8 mouse cellular contexts compared by ENCODE assay signal in the genomic region with DNA sequence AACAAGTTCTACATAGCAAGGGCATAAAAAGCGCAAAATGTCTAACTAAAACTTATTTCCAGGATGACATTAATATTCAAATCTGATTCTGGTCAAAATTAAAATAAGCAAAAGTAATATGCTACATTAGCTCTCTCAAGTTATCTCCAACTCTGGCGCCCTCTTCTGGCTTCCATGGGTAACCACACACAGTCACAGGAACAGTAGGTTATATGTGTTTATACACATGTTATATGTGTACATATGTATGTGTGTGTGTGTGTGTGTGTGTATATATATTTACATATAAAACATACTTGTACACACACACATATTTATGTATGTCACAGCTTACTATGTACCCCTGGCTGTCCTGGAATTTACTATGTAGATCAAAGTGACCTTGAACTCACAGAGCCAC. TPM values are rescaled to one million over a fixed set of nuclear protein-coding genes. Genes with fewer than 3 reads are reported as not detected.
DNase-seq lines count a peak whose midpoint lies in the region; ATAC-seq and TF ChIP-seq lines count a peak whose summit lies in the region.

No protein-coding gene starts in this region.

- no peaks in the 10 kb centered on the region for H3K27me3 ChIP-seq in midbrain, embryonic 15.5 days (replicated peaks)

- intact Hi-C loops in left cerebral cortex, adult 2 months (cut with DNase I) = no loop called here

- no peak overlapping the region for H3K27ac ChIP-seq in left cerebral cortex, adult 2 months
- H3K27ac ChIP-seq in midbrain, embryonic 15.5 days = no peak overlapping the region

- WGBS in midbrain, embryonic 15.5 days = 75% methylated on average over 2 of the region's 2 CpGs

- no peaks in the 10 kb centered on the region for H3K9me3 ChIP-seq in midbrain, embryonic 15.5 days

- DNase-seq in adrenal gland, postnatal 10 days = peak; percentile 53
- no peak for DNase-seq in adrenal gland, adult 2 months
- DNase-seq in left cerebral cortex, adult 2 months (ENCODE audit: extremely low spot score in 1 of 2, low spot score in 2 of 2) = no peak
- no peak for DNase-seq in left cerebral cortex, adult 11 months (ENCODE audit: low spot score)
- peak; percentile 67 for DNase-seq in adipocyte (ENCODE audit: low spot score)
- DNase-seq in frontal cortex, adult 2 months (ENCODE audit: extremely low spot score in 1 of 2, low spot score in 1 of 2) = no peak

- ATAC-seq in granulocyte monocyte progenitor cell, adult 5-6 weeks (replicated peaks; ENCODE audit: poor library complexity, severe bottlenecking) = peak; percentile 84
- peak; percentile 27; the same call in 1 of the 2 replicates for ATAC-seq in midbrain, embryonic 15.5 days (replicated peaks)

- no peak overlapping the region for H3K4me3 ChIP-seq in left cerebral cortex, adult 2 months
- no peak overlapping the region for H3K4me3 ChIP-seq in midbrain, embryonic 15.5 days

- no peaks in the 10 kb centered on the region for H3K4me1 ChIP-seq in midbrain, embryonic 15.5 days

- H3K4me2 ChIP-seq in midbrain, embryonic 15.5 days = no peak overlapping the region

- H3K9ac ChIP-seq in midbrain, embryonic 15.5 days = no peak overlapping the region

- peaks cover 21% of the 10 kb centered on the region for H3K36me3 ChIP-seq in midbrain, embryonic 15.5 days (replicated peaks)

- peak; percentile 58 for TF ChIP-seq CTCF in left cerebral cortex, adult 2 months (IDR thresholded peaks at IDR 0.05)

RNA-seq across cellular contexts. Expression of a gene that starts 7.6 kb away (rescaled TPM):
- total RNA-seq in adrenal gland, postnatal 10 days (2021) = 10 to 100 TPM; 42.2 to 56.5 TPM
- 10 to 100 TPM; 44.2 to 53.6 TPM for total RNA-seq in adrenal gland, adult 2 months (2021)
- polyA plus RNA-seq in adrenal gland, adult 2 months (2012; rRNA removed) = 4.1 and 5.4 TPM in 2 replicates
- 10 to 100 TPM; 46.6 to 47.1 TPM for total RNA-seq in left cerebral cortex, adult 2 months (2021)
- total RNA-seq in granulocyte monocyte progenitor cell, adult 5-6 weeks (2014; fragmentation: Nextera tagmentation) = 23.5 and 24.1 TPM in 2 replicates
- 9.4 and 11.6 TPM in 2 replicates for total RNA-seq in granulocyte monocyte progenitor cell, adult 5-6 weeks (2017)
- polyA plus RNA-seq in midbrain, embryonic 15.5 days (2015; fragmentation: Nextera tagmentation; extraction: Ambion mirVana) = 39.3 and 41.2 TPM in 2 replicates
- polyA plus RNA-seq in frontal cortex, adult 2 months (2012; rRNA removed) = 42.5 and 46.5 TPM in 2 replicates

RNA-seq across cellular contexts. Expression of a gene that starts 8.6 kb away (rescaled TPM):
- 10 to 100 TPM; 15.3 to 20.9 TPM for total RNA-seq in adrenal gland, postnatal 10 days (2021)
- total RNA-seq in adrenal gland, adult 2 months (2021) = 10 to 100 TPM; 18.4 to 22.9 TPM
- 10.2 and 10.9 TPM in 2 replicates for polyA plus RNA-seq in adrenal gland, adult 2 months (2012; rRNA removed)
- 1 to 10 TPM; 7.8 to 8.1 TPM for total RNA-seq in left cerebral cortex, adult 2 months (2021)
- total RNA-seq in granulocyte monocyte progenitor cell, adult 5-6 weeks (2014; fragmentation: Nextera tagmentation) = 13.8 and 21.4 TPM in 2 replicates
- total RNA-seq in granulocyte monocyte progenitor cell, adult 5-6 weeks (2017) = 8.3 and 12.3 TPM in 2 replicates
- 7.9 and 9.4 TPM in 2 replicates for polyA plus RNA-seq in midbrain, embryonic 15.5 days (2015; fragmentation: Nextera tagmentation; extraction: Ambion mirVana)
- 12.3 and 14.7 TPM in 2 replicates for polyA plus RNA-seq in frontal cortex, adult 2 months (2012; rRNA removed)

RNA-seq across cellular contexts. Expression of a gene that starts 38.2 kb away (rescaled TPM):
- total RNA-seq in adrenal gland, postnatal 10 days (2021) = 100 to 1,000 TPM; 130 to 134 TPM
- 100 to 1,000 TPM; 203 to 209 TPM for total RNA-seq in adrenal gland, adult 2 months (2021)
- 77.9 and 85.9 TPM in 2 replicates for polyA plus RNA-seq in adrenal gland, adult 2 months (2012; rRNA removed)
- 100 to 1,000 TPM; 279 to 316 TPM for total RNA-seq in left cerebral cortex, adult 2 months (2021)
- 65.6 and 66.0 TPM in 2 replicates for total RNA-seq in granulocyte monocyte progenitor cell, adult 5-6 weeks (2014; fragmentation: Nextera tagmentation)
- total RNA-seq in granulocyte monocyte progenitor cell, adult 5-6 weeks (2017) = 262 and 276 TPM in 2 replicates
- polyA plus RNA-seq in midbrain, embryonic 15.5 days (2015; fragmentation: Nextera tagmentation; extraction: Ambion mirVana) = 285 and 301 TPM in 2 replicates
- polyA plus RNA-seq in frontal cortex, adult 2 months (2012; rRNA removed) = 192 TPM in 2 replicates

Comparison
In these comparisons a context has a peak if more than half of its experiments do, and no peak if none do; other contexts are left out.
1. DNase-seq: peak in adrenal gland, postnatal 10 days (single experiment) and adipocyte (single experiment); none in adrenal gland, adult 2 months (single experiment), left cerebral cortex, adult 2 months (0 of 2), left cerebral cortex, adult 11 months (single experiment) and frontal cortex, adult 2 months (0 of 2).